Mouse (Mus musculus): ENCODE measurements around the gene Dhx30. TPM values are rescaled to one million over a fixed set of nuclear protein-coding genes. Genes with fewer than 3 reads are reported as not detected.
"Not testable (repeated sequence)": the region's sequence is repeated elsewhere in the genome, so short reads cannot be mapped to it uniquely, and the experiment has no call there.

Gene Dhx30
- total RNA-seq, 2 experiments from 2014 or later = 95.9 to 107 TPM

DNA sequence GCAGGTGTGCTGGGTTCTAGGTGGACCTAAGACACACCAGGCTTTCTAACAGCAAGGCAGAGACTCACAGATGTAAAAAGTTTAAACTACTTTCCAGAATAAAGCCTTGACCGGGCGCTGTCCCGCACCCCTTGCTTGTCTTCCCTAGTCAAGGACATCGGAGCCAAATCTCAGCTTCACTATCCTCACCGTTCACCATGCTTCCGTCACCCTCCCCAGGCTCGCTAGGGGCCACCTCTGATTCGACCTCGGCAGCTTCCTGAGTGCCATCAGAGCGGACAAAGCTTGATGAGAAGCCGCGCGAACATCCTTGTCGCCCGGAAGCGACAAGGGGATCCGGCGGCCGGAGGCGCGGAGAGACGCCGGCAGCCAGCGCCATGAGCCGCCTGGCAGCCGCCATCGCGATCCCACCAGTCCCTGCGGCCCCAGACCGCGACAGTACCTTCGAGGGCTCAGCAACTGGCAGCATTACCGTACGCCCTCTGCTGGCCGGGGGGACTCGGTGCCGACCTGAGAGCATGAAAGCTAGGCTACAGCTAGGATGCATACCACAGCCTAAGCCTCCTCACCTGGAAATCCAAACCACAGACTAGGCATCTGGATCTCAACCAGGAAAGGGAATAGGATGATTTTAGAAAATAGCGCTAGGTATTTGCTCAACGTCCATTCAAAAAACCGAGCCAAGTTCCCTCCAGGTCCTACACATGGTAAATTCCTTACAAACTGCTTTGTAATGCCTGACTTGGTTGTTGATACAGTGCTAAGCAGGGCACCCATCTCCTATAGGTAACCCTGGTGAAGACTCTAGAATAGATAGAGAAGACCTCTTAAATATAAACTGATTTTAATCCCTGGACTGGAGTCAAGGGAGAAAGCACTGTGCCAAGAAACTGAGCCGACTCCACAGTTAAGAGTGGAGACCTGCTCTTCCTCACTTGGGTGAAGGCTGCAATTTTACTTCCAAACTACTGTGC lies 16.7 kb downstream of the Dhx30 start:
- peak; percentile 96 to 97 for DNase-seq (ENCODE audit: low spot score in 2 of 2)

DNA sequence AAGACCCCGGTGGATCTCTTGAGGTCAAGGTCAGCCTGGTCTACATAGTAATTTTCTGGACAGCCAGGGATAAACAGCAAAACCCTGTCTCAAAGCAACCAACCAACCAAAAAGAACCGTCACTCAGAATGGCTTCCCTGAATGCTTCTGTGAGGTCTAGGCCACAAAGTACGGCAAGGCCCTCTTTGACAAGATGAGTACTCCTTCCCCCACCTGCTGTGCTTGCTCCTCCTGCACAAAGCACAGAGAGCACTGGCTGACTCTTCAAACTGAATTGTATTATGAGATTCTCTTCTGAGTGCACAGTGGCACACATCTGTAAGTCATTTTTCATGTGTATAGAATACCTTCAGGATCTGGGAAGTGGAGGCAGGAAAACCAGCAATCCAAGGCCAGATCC lies 19.8 kb downstream of the Dhx30 start:
- no peak for DNase-seq (ENCODE audit: low spot score in 2 of 2)

DNA sequence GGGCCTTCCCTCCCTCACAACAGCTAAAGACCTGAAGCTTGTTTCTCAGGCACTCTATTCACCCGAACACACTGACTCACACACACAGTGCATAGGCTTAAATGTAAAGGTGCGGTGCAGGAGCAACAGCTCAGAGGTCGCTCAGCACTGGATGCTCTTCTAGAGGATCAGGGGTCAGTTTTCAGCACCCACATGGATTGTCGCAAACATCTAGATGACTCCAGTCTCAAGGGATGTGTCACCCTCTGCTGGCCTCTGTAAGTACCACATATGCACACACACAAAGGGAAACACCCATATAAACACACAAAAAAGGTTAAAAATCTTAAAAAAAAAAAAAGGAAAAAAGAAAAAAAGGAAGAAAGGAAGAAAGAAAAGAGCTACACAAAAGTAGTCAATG lies 22.9 kb downstream of the Dhx30 start:
- no peak for DNase-seq (ENCODE audit: low spot score in 2 of 2)

DNA sequence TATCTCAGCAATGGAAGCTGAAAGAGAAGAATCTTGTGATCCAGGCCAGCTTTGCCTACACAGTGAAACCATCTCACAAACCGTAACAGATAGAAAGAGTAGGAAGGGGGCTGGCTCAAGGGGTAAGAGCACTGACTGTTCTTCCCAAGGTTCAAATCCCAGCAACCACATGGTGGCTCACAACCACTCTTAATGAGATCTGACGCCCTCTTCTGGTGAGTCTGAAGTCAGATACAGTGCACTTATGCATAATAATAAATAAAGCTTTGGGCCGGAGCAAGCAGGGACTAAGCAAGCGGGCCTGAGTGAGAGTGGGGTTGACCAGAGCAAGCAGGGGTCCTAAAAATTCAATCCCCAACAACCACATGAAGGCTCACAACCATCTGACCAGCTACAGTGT lies 24.3 kb downstream of the Dhx30 start:
- no peak for DNase-seq (ENCODE audit: low spot score in 2 of 2)

DNA sequence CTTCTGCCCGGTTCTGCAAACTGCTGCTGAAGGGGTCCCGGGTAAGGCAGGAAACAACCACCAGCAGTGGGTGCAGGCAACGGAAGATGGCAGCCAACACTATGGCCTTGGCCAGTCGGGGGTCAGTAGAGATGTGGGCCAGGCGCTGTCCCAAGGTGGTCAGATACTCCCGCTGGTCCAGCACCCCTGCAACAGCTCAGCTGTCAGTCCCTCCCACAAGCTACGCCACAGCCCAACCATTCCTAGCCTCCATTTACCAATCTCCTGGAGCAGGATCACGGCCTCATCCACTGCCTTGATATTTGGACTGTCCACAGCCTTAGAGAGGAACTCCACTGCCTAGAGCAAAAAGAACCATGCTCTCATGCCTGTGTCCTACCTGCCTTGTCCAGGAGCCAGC lies 31.9 kb downstream of the Dhx30 start:
- no peak for DNase-seq (ENCODE audit: low spot score in 2 of 2)

DNA sequence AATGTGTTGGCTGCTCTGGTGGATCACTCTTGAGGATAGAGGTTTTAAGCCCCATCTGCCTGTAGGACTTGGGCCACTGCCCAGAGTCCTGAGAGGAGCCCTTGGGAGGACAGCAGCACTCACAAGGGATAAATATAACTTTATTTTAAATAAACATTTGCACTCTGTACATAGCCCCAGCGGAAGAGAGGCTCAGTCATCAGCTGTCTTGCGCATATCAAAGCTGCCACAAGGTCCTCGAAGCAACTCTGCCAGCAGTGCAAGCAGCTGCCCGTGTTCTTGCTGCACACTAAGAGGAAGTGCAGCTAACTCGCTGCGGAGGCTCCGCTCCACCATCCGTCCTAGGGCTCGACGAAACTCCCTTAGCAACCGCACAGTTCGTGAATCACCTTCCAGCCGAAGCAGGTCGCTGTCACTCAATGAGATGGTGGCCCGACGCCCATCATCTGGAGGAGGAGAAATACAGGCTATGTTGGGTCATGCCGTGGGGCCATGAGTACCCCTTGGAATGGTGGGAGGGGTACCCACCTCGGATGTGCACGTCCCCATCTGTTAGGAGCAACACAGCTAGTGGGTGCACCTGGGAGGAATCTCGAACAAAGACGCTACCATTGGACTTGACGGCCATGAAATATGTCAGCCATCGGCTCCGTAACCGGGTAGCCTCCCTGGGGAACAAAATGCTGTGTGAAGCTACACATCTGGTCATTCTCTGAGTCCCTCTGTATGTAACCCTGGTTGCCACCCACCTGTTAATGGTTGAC lies 33.2 kb downstream of the Dhx30 start:
- no peak for DNase-seq (ENCODE audit: low spot score in 2 of 2)

DNA sequence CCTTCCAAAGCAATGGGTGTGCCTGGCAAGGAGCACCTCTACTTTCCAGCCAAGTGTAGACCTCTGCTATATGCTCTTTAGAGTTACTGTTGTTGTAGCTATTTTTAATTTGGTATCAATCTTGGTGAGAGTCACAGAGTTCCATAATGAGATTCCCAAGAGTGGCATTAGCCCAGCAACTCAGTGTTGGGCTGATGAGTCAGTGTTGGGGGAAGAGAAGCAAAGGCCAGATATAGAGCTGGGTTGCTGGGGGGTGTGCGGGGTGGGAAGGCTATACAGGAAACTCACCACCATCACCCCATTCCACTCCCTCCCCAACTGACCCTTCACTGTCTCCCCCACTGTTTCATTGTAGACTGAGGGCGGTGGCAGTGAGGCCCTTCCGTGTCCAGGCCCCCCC lies 36.6 kb downstream of the Dhx30 start:
- DNase-seq (ENCODE audit: low spot score in 2 of 2) = no peak

DNA sequence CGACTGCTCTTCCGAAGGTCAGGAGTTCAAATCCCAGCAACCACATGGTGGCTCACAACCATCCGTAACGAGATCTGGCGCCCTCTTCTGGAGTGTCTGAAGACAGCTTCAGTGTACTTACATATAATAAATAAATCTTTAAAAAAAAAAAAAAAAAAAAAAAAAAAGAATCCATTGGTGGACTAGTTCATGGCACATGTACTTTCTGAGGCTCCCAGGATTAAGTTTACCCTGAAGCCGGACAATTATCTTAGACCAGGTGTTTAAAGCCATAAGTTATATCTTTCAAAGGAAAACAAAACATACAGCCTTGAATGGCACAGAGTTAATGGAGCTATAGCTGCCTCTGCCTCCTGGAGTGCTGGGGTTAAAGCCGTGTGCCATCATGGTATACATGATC lies 41.2 kb downstream of the Dhx30 start:
- DNase-seq (ENCODE audit: low spot score in 2 of 2) = not testable (repeated sequence)

DNA sequence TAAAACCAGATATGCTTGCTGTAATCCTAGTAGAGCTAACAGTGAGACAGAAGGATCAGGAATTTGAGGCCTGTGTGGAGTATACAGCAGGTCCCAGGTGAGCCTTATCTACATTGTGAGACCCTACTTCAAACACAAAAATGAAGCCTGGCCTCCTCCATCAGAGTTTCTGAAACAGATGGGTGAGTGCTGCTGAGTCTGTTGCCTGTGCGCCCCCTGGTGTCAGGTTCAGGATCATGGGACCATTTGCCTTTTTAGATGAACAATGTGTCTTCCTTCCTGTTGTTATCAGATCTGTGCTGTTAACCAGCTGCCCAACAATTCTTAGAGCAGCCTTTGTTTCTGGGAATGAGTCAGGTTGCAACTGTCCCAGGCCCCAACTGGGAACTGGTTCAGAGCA lies 45.8 kb downstream of the Dhx30 start:
- peak; percentile 77 to 81 for DNase-seq (ENCODE audit: low spot score in 2 of 2)

DNA sequence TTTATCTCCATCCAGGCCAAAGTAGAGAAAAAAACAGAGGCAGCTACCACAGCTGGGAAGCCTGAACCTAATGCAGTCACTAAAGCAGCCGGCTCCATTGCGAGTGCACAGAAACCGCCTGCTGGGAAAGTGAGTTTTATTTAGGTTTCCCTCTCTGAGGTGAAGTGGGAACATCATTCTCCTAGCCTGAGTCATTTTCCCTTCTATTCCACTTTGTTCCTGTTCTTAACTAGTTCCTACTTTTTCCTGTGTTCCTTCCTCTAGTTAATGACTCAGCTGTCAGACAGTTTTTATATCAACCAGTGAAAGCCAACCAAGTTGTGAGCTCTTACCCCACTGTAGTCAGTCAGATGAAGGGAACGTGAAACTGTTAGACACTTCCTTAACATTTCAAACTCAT lies 46.6 kb downstream of the Dhx30 start:
- DNase-seq (ENCODE audit: low spot score in 2 of 2) = no peak

DNA sequence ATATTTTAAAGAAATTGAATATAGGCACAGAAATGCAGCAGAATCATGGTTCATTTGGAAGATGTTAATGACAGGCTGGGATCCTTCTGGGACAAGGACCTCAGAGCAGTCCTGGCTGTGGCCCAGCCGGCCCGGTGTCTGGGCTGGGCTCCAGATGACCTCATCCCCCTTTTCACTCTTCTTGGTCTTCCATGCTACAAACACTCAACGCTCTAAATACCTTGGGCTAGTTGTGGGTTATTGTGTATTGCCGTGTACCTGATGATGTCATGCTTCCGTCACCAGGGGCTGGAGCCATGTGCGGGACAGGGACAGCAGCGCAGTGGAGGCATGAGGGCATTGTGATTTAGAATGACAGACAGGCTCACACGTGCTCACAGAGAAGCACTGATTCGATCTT lies 47.3 kb downstream of the Dhx30 start:
- peak; percentile 53 to 69 for DNase-seq (ENCODE audit: low spot score in 2 of 2)

DNA sequence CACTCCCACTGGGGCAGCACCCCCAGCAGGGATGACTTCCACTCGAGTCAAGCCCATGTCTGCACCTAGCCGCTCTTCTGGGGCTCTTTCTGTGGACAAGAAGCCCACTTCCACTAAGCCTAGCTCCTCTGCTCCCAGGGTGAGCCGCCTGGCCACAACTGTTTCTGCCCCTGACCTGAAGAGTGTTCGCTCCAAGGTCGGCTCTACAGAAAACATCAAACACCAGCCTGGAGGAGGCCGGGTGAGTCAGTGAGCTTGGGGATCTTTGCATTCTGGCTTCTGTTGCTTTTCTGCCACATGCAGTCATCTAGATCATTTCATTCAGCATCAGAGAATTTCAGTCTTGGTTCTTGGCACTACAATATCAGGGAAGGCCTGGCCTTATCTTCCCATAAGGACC lies 48.9 kb downstream of the Dhx30 start:
- peak in 1 of 2 experiments; percentile 35 for DNase-seq (ENCODE audit: low spot score in 2 of 2)

DNA sequence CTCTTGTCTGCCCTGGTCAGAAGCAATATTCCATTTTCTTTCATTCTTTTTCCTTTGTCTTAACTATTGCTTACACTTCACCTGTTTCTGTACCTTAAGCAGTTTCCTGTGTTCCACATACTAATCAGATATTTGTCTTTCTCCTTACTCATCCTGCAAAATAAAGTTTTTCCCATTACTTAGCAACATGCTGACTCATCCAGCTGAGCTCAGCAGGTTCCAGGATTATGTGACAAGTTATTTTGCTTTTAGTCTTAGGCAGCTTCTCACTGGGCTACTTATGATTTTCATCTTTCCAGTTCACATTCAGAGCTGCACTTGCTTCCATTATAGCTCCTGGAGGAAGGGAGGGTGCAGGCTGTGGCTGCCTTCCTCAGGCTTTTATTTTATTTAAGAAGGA lies 53.0 kb downstream of the Dhx30 start:
- no peak for DNase-seq (ENCODE audit: low spot score in 2 of 2)

DNA sequence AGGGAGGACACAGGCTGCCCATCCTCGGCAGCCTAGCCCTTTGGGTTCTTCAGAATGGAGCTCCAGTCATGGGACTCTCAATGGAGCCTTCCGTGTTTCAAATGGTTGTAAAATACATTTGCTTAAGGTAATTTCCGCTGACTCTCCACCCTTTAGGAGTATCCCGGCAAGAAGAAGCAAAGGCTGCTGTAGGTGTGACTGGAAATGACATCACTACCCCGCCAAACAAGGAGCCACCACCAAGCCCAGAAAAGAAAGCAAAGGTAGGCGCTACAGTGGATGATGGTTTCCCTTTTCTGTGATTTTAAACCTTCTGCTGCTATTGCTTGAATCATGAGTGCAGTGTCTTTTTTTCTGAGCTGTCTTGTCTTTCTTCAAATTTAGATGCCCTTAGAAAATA lies 54.8 kb downstream of the Dhx30 start:
- DNase-seq (ENCODE audit: low spot score in 2 of 2) = no peak

DNA sequence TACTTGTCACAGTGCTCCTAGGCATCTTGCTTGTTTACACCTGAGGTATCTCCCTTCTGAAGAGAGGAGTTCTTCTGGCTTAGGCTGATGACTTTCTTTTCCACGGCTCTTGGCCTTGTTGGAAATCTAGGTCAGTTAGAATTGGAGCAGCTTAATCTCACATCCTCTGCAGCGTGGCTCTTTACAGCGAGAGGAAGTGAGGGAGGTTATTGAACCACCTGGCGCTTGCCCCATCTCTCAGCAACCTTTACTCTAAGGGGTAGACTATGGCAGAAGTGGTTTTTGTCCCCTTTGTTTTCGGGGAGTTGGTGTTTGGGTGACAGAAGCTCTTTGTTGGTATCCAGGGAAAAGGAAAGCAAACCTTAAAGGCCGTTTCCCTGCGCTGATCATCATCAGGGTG lies 55.2 kb downstream of the Dhx30 start:
- no peak for DNase-seq (ENCODE audit: low spot score in 2 of 2)

DNA sequence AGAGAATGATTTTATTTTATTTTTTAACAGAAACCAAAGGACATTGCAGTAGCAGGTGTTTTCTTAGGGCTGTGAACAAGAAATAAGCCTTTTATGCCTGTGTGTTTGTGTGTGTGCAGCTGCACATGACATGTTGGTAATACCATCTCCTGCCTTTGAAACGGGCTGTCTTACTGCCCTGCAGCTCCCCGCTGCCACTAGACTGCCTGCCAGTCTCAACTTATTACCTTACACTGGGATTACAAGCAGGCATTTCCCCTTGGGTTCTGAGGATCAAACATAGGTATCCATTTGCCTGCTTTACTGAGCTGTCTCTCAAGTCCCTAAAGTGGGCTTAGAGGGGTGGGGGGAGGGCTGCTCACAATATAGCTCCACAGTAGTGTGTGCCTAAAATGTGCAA lies 56.9 kb downstream of the Dhx30 start:
- no peak for DNase-seq (ENCODE audit: low spot score in 2 of 2)

DNA sequence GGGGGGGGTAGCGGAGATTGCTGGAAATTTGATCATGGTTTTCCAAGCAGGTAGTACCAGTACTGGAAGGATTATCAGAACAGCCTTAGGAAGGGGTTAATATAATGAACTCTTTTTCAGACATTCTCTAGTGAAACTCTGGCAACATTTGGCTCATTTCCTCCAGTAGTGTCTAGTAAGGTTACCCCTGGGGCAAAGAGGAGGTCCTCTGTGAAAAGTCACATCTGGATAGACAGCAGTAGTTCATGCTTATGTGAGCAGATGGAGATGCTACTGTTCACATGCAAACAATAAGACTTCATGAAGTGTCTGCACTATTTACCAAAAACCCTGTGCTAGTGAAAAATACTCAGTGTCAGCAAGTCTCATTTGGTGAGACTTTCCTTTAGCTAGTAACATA lies 60.4 kb downstream of the Dhx30 start:
- DNase-seq (ENCODE audit: low spot score in 2 of 2) = no peak

DNA sequence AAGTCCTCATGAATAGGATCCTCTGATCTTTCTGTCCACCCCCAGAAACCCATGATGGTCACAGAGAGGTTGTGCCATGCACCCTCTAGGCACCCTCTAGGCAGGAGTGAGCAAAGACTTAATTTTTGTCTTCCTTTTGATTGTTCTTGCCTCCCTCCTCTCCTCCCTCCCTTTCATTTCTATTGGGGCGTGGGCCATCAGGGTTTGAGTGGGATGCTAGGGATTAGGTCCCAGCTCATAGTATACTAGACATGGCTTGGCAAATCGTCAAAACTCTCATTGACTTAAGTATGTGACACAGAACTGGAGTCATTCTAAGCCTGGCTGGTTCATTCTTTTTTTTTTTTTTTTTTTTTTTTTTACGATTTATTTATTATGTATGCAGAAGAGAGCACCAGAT lies 62.8 kb downstream of the Dhx30 start:
- no peak for DNase-seq (ENCODE audit: low spot score in 2 of 2)

DNA sequence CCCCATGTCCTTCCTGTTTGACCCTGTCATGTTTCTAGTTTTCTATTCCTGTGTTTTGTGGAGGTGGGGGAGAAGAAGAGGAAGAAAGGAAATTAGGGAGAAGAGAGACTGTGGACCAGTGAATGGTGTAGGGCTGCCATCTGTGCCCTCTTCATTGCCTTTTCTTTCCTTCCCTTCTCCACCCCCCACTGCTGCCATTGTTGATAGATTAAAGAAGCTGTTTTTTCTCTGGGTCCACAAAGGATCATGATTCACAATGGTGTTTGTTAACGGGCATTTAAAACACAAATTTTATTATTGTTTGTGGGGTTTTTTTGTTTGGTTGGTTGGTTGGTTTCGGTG lies 63.6 kb downstream of the Dhx30 start:
- no peak for DNase-seq (ENCODE audit: low spot score in 2 of 2)

DNA sequence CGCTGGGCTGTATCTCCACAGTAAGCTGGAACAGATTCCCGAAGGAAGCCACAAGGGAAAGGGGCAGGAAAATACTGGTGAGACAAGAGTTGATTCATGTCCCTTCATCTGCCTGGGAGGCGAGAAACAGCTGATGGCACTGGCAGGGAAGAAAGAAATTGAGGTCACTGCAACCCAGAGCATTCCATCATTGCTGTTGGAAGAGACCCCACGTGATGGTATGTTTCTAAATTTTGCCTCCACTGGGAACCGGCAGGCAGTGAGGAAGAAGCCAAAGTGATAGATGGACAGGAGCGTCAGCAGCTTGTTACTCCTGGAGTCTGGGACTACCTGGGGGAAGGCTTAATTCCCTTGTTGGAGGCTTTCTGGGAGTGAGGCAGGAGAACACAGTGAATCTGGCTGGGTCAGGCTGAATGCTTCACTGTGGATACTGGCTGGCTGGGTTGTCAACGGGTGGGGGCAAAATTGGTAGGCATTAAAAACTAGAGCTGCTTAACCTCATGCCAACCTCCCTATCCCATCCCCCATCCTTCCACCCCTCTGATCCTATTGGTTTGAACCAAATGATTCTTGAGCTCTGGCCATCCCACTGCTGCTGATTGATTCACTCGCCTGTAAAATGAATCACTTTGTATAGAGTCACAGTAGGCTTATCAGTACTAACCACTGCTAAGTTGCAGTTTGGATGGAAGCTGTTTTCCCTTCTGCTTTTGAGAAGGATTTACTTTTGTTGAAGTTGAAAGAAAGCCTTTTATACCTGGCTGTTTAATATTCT lies 64.1 kb downstream of the Dhx30 start:
- DNase-seq (ENCODE audit: low spot score in 2 of 2) = no peak

DNA sequence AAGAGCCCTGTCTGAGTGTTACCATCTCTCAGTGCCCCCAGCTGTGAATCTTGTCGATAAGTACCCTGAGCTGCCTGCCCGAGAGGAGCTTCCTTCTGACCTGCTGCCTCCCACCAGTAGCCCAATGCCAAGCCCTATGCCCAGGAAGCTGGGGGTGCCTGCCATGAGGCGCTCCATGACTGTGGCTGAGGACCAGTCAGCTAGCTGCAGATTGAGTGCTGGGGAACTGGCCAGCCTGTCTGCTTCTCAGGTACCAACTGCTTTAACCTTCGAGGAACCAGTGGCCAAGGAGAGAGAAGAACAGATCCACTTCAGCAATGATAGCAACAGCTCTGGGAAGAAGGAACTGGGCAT lies 64.7 kb downstream of the Dhx30 start:
- no peak for DNase-seq (ENCODE audit: low spot score in 2 of 2)
